Mouse (Mus musculus) adrenal gland, adult 8-10 months (tissue): ENCODE results near the gene Nipsnap1. TPM values are rescaled to one million over a fixed set of nuclear protein-coding genes. Genes with fewer than 3 reads are reported as not detected.

Experiments used
- DNase-seq: peaks from one replicate; pipeline ENCODE4 v3.0.0; 2022
- microRNA-seq, 2 experiments: library from miRNA; unstranded; fragments of <30 nt; microRNA quantifications; one replicate each; pipeline ENCODE4 v1.2.0; 2022
- total RNA-seq, 4 experiments: library from RNA; stranded (reverse); gene quantifications; 2 replicates each; pipeline ENCODE4 v1.2.4; 2022

Gene Nipsnap1
- total RNA-seq, 4 experiments from 2014 or later: 32.7 to 66.5 (median 46.1) TPM

DNA sequence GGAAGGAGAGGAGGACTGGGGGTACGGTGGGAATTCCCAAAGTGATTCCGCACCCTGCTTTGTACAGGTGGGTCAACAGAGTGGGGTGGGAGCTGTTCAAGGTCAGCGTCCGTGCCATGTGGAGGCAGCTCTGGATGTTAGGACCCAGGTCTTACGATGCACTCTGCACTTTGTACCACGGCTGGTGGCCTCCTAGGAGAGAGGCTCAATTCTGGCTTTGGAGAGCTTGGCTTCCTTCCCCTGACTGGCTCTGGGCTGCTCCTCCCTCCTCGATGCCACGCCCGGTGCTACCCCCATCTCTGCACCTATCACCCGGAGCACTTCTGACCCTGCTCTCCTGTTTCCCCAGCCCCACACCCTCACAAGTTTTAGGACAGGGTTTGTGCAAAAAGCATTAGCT is 800 bp downstream of the Nipsnap1 start:
- no peak for DNase-seq

DNA sequence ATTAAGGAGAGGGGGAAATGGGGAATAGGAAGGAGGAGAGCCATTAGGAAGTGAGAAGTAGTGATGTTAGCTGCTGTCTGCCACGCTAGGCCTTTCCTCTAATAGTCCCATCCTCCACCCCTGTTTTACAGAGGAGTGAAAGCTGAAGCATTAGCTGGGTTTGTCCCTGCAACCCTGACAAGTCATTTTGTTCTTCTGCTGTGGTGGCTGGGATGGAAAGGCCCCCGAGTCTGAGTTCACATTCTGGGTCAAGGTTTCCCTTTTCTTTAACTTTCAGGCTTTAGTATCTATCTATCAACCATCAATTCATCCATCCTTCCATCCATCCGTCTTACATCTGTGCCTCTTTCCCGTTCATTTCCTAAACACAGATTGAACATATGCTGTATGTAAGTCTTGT is 7.3 kb downstream of the Nipsnap1 start:
- DNase-seq: no peak

DNA sequence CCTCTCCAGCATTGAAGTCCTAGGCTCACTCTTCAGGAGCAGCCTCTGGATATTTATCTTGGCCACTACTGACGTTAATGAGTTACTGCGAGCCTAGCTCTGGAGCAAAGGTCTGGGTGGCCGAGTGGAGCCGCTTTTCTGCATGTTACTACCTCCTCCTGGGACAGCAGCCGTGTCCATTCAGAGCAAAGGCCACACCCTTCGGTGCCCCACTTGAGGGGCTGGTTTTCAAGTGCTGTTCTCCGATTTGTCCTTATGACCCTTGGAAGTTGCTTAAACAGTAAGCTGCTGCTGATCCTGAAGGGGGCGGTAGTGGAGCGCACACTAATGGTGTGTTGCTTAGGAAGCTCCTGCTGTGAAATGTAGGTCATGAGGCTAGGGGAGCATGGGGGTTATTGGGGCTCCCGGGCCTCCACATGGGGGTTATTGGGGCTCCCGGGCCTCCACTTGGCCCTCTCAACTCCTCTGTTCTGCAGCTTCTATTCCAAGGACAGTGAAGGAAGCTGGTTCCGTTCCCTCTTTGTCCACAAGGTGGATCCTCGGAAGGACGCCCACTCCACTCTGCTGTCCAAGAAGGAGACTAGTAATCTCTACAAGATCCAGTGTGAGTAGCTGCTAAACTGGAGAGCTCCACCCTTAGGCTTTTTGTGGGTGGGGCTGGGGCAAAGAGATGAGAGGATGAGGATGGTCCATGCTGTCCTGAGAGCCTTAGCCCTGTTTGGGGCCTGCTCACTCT is 9.3 kb downstream of the Nipsnap1 start:
- no peak for DNase-seq

DNA sequence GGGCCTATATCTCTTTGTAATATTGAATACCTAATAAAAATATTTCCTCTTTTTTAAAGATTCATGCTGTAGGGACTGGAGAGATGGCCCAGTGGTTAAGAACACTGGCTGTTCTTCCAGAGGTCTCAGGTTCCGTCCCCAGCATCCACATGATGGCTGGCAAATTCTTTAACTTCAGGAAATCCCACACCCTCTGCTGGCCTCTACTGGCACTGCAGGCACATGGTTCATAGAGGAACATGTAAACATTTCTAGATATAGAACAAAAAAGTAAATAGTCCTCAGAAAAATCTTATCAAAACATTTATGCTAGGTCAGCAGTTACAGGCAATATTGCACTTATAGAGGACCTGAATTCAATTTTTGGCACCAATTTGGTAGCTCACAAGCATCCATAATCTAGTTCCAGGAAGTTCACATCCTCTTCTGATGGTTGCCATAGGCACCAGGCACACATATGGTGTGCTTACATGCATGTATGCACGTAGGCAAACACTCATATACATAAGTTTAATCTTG is 11.7 kb downstream of the Nipsnap1 start:
- DNase-seq: no peak

DNA sequence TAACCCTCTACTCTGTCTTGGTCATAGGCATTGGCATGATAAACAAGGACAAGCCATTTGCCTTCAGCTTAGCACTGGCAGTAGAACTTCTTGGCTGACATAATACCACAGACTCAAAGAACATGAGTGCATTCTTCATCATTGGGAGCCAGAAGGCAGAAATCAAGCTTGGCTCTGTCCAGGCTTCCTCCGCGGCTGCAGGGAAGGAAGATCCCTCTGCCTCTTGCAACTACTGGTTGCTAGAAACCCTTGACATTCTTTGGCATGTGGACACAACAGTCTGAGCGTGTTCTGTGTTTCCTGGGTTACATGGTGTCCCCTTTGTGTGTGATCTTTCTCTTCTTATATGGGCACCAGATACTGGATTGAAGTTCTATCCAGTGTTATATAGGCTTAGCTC is 13.2 kb downstream of the Nipsnap1 start:
- no peak for DNase-seq

DNA sequence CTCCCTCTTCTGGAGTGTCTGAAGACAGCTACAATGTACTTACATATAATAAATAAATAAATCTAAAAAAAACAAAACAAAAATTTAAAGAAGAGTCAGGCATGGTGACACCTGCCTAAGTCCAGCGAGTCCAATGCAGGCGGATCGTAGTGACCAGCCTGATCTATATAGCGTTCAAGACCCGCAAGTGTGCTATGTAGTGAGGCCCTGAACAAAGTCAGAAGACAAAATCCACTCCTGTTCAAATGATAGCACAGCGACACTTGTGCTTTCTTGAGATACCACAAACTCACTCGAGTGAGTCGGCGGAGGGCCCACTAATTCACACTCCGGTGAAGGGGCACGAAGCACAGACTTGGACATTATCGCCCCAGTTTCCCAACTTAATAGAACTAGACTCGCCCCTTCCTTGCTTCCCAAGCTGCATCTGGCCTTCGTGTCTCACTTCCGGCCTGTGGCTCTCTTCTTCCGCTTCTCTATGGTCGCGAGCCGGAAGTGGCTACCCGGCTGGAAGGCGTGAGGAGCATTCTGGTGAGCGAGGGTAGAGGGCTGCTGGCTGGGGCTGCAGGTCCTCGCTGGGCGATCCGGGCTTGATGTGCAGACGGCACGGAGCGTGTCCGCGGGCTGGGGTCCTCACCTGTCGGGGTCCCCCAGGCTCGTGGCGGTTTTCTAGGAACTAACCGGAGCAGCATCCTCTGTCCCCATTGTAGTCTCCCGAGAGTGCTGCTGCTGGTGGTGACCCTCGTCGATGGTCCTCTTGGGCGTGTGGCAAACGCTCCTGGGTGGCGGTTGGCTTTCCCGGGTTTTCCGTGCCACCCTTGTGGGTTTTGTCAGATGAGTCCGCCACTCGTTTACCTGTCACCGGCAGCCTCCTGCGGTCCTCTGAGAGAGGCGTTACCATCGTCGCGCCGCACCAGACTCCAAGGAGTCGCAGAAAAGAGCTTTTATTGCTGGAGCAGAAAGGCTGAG is 21.4 kb downstream of the Nipsnap1 start, which contains the start of gene Thoc5:
Thoc5 (plus strand) TSS at position 473 of the 969 bp plus-strand sequence.
- peak; percentile 72 for DNase-seq

DNA sequence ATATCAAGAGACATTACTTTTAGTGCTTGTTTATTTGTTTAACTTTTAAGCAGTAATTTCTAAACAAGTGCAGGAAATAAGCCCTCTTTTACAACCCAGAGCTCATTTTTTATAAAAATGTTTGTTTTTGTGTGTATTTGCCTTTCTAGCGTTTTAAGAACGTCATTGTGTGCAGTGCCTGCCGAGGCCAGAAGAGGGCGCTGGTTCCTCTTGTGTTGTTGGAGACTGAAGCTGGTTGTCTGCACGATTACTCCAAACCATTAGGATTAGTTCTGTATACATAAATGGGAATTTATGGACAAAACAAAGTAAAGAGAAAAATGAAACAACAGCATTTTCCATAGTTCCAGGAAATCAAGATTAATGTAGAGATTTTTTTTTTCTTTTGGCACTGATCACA is 26.7 kb downstream of the Nipsnap1 start:
- DNase-seq: no peak

DNA sequence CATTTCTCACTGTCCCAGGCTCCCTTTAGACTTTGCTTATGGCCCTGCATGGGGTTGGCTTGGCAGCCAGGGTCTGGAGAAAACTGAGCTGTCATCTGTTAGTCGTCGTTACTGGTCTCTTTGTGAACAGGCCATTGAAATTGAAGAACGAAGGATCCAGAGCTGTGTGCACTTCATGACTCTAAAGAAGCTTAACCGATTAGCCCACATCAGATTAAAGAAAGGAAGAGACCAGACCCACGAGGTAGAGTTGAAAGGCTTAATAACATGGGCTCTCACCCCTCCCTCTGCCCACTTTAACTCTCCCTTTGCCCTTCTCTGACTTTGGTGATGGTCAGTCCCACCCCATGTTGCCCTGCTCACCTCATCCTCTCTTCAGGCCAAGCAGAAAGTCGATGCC is 28.2 kb downstream of the Nipsnap1 start:
- DNase-seq: no peak

DNA sequence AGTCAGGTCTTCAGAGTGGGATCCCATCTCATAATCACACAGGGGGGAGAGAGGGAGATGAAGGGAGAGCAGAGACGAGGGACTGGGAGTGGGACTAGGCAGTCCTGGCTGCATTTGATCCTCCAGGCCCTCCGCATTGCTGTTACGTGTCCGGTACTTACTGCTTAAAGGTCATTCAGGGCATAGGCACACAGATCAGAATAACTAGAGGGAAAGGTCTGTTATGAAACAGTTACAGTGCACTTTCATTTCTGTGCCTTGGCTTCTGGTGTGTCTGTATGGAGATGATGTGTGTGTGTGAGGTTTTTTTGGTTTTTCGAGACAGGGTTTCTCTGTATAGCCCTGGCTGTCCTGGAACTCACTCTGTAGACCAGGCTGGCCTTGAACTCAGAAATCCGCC is 32.5 kb downstream of the Nipsnap1 start:
- DNase-seq: no peak

DNA sequence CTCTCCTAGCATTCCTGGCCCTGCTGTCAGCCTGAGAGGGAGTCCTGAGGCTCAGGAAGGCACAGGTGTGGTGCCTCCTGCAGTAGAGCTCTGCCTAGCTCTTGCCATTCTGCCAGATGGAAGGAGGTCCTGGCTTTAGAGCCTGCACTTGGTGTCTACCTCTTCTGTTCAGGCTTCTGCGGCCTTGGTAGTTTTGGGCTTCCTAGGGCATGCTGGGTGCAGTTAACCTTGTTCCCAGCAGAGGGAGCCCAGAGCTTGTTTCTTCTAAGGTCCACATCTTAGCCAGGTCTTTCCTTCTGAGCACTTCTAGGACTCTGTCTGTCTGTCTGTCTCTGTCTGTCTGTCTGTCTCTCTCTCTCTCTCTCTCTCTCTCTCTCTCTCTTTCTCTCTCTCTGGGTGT is 42.3 kb downstream of the Nipsnap1 start:
- peak; percentile 41 for DNase-seq

DNA sequence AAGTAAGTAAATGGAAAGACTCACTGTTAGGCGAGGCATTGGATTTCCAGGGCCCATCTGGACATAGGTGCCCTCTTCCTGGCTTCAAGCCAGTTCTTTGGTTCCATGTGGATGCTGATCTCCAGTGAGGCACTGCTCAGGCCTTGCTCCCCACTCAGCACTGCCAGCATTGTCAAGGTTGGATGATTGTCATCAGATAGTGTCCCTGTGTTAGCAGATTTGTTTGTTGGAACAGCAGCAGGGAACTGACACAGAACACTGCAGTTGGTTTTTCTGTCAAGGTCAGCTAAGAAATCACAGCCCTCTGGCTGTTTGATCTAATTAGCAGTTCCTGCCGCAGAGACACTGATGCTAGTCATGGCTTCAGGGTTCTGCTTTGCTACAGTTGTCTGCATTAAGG is 47.5 kb downstream of the Nipsnap1 start:
- peak; percentile 24 for DNase-seq

DNA sequence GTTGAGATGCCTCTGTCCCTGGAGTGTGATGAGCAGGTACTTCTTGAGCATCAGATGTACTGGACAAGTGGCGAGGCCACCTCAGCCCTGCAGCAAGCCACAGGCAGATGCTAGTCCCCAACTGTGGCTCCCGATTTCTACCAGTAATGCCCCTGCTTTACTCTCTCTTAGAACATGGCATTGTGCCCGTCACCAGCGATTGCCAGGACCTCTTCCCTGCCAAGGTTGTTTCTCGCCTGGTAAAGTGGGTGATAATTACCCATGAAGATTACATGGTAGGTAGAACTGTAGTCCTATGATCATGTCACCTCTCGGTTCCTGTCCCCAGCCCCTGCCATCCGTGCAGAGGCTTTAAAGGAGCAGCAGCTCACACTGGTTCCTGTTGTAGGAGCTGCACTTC is 48.0 kb downstream of the Nipsnap1 start:
- no peak for DNase-seq

DNA sequence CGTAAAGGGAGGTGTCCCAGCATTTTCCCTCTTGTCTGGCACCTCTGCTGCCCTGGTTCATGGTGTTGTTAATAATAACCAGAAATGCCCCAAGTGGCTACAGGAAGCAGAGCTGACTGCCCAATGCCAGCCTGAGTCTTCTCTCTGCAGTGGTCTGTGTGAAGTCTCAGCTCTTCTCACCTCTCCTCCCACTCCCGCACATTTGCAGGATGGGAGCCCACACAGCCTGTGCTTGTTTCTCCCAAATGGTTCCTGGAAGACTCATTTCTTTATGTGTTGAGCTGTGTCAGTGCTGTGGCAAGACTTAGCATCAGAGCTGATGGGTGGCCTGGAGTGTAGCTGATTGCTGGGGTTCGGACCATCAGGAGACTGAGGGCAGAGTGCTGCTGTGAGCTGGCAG is 53.5 kb downstream of the Nipsnap1 start:
- DNase-seq: no peak

DNA sequence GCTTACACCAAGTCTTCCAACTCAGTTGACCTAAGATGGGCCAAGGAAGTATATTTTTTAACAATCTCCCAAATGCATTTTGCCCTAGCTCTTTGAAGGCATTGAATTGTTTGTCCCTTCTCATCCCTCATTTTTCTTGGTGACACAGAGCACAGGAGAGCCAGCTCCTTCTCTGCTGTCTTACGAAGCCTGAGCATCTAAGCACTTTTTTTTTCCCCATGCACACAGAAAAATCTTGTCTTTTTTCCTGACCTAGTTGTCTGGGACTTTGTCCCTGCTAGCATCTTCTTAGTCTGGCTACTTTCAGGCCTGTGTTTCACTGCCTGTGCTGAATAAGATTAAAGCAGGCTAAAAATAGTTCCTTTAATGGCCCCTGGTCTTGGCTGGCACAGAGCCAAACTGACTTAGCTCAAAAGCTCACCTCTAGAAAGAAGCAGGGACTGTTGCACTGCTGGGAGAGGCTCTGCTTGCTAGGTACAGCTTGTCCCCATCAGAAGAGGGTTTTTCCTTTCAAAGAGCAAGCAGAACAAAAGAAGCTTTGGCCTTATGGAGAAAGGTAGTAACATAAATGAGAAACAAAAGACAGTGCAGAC is 57.4 kb downstream of the Nipsnap1 start:
- no peak for DNase-seq

DNA sequence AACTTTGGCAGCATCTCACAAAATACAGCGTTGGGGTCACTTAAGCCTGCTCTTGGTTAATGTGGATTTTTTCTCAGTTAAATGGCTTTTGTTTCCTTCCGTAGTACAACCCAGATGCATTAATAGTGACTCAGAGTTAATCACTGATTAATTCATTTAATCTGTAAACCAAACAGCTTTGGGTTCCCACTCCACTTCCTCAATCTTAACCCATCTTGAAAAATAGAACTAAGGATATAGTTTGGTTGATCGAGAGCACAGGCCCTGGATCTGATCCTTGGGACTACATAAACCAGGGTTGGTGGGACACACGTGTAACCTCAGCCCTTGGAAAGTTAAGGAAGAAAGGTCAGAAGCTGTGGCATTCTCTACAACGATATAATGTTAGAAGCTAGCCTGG is 62.5 kb downstream of the Nipsnap1 start:
- DNase-seq: no peak

Small RNA genes within 50 kb of the gene (microRNA-seq; reads per million reads assigned to microRNA genes)
- gene Mir6918: 0.50 to 0.70 reads per million in 2 experiments

Other genes starting within 250 kb of the Nipsnap1 start
- gene Ascc2, start 236.2 kb upstream of the Nipsnap1 start, total RNA-seq: 10 to 100 TPM; 51.6 to 58.6 (median 54.9) TPM
- 100 to 1,000 TPM; 587 to 783 (median 663) TPM for gene Uqcr10, start 169.6 kb upstream of the Nipsnap1 start, total RNA-seq
- 10 to 100 TPM; 46.3 to 69.2 (median 59.1) TPM for gene Zmat5, start 169.3 kb upstream of the Nipsnap1 start, total RNA-seq
- gene Cabp7, start 127.2 kb upstream of the Nipsnap1 start, total RNA-seq: under 1 TPM in 3 of 4 experiments, not detected in 1; 0.12 to 0.86 (median 0.14) TPM
- 100 to 1,000 TPM in 2 of 4 experiments, 10 to 100 TPM in 2; 82.7 to 196 (median 122) TPM for gene Nf2, start 24.4 kb upstream of the Nipsnap1 start, total RNA-seq
- gene Thoc5, start 21.4 kb downstream of the Nipsnap1 start, total RNA-seq: 10 to 100 TPM; 30.8 to 35.1 (median 33.8) TPM
- gene Nefh, start 74.1 kb downstream of the Nipsnap1 start, total RNA-seq: 1 to 10 TPM; 1.8 to 2.7 (median 2.3) TPM
- 10 to 100 TPM; 67.4 to 83.9 (median 73.4) TPM for gene Ap1b1, start 112.9 kb downstream of the Nipsnap1 start, total RNA-seq
- under 1 TPM; 0.42 to 0.95 (median 0.59) TPM for gene Rasl10a, start 184.2 kb downstream of the Nipsnap1 start, total RNA-seq
- gene Gas2l1, start 191.4 kb downstream of the Nipsnap1 start, total RNA-seq: 10 to 100 TPM; 39.6 to 61.2 (median 53.6) TPM
- 10 to 100 TPM; 19.8 to 31.3 (median 24.4) TPM for gene Rhbdd3, start 225.0 kb downstream of the Nipsnap1 start, total RNA-seq
- 100 to 1,000 TPM; 207 to 451 (median 331) TPM for gene Ewsr1, start 225.3 kb downstream of the Nipsnap1 start, total RNA-seq